Mouse (Mus musculus) E14TG2a.4 (cell line): Measurements from ENCODE around the gene C1qtnf7.

Experiments
- H3K27me3 ChIP-seq: 2 replicates; pipeline ENCODE4 v1.6.1; 2014; ENCODE audit warnings: low read length, control low read depth; ENCODE audit not compliant: insufficient read depth
- H3K36me3 ChIP-seq: 2 replicates; pipeline ENCODE4 v1.6.1; 2014; ENCODE audit warnings: low read length, control low read depth; ENCODE audit not compliant: insufficient read depth
- H3K4me1 ChIP-seq: replicated peaks from 2 replicates; pipeline ENCODE4 v1.6.1; 2014; ENCODE audit warnings: low read depth, low read length, control low read depth
- H3K4me3 ChIP-seq: replicated peaks from 2 replicates; pipeline ENCODE4 v1.5.1; 2014; ENCODE audit warnings: mild to moderate bottlenecking, low read length
- H3K9me3 ChIP-seq: 2 replicates; pipeline ENCODE4 v1.6.1; 2014; ENCODE audit warnings: low read length, control low read depth
- CTCF ChIP-seq: conservative IDR thresholded peaks from 2 replicates; pipeline ENCODE4 v1.5.1; 2014; ENCODE audit warnings: low read length
- NANOG ChIP-seq: IDR thresholded peaks from 2 replicates; pipeline ENCODE4 v1.6.1; 2014; ENCODE audit warnings: borderline replicate concordance, low read length, mixed read lengths
- POU5F1 ChIP-seq: IDR thresholded peaks from 2 replicates; pipeline ENCODE4 v1.6.1; 2014; ENCODE audit warnings: low read length, borderline replicate concordance

C1qtnf7 gene

DNA sequence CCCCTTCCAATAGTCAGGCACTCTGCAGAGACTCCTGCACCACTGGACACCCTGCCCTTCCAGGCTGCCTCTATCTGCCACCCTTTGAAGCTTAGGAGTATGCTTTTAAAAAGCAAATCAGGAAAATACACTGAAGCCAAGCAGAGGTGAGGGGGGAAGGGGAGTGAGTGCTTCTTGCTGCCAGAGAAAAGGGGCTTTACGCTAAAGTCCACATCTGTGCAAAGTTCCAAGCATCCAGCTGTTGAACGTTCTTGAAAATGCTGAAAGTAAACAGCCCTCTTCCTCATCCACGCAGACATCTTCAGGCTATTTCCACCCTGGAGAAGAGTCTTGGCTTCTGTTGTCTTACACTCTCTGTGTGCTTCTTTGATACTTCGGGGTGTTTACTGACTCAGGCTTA, 34.6 kb downstream of the C1qtnf7 start:
- Histone ChIP-seq H3K4me1 (peaks cover 7% of the 10 kb centered on the region; the same call in 1 of the 2 replicates), H3K27me3 (no peaks in the 10 kb centered on the region)
- TF ChIP-seq NANOG (no peak), CTCF (no peak), POU5F1 (no peak)

DNA sequence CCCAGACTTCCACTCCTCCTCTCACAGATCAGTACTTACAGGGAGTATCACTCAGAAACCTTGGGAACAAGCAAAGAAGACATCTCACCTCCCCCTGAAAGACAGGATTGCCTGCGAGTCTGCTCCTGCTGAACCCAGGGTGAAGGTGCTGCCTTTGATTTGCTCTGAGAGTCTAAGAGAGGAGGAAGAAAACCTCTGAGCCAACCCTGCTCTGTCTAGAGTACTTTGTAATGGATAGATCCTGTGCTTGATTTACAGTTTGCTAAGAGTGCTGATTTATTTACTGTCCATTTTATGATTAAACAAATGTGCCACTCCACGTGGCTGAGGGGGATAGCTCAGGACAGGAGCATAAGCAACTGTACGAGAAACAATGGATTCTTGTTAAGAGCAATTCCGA, 35.1 kb downstream of the C1qtnf7 start:
- TF ChIP-seq POU5F1, result no peak
- TF ChIP-seq CTCF, result no peak
- TF ChIP-seq NANOG, result no peak
- Histone ChIP-seq H3K4me1 (peaks cover 10% of the 10 kb centered on the region), H3K4me3 (no peak overlapping the region), H3K9me3 (no peaks in the 10 kb centered on the region), H3K36me3 (no peaks in the 10 kb centered on the region), H3K27me3 (no peaks in the 10 kb centered on the region)

More for the DNA sequence above, 34.6 kb downstream of the C1qtnf7 start:
- no peaks in the 10 kb centered on the region for H3K9me3 ChIP-seq
- no peaks in the 10 kb centered on the region for H3K36me3 ChIP-seq
- H3K4me3 ChIP-seq, result no peak overlapping the region

DNA sequence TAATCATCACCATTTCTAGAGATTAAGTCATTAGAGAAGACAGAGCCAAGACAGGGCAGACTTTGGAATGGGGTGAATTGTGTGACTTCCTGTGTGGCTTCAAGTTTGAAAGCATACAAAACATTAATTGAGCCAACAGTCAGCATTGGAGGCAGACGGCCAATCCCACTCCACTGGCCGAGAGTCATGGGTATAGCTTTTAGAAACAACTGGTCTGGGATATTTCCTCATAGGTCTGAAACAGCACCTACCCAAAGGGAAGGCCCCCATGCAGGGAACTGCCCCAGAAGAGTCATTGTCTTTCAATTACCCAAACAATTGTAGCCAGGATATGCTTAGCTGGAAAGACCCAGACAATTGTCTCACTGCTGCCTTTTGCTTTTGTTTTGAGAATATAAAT, 39.5 kb downstream of the C1qtnf7 start:
- H3K4me1 ChIP-seq, result peaks cover 18% of the 10 kb centered on the region
- no peaks in the 10 kb centered on the region for H3K36me3 ChIP-seq
- no peaks in the 10 kb centered on the region for H3K27me3 ChIP-seq
- TF ChIP-seq CTCF (no peak), NANOG (peak; percentile 27; the same call in 1 of the 2 replicates), POU5F1 (no peak)
- no peak overlapping the region for H3K4me3 ChIP-seq
- no peaks in the 10 kb centered on the region for H3K9me3 ChIP-seq

DNA sequence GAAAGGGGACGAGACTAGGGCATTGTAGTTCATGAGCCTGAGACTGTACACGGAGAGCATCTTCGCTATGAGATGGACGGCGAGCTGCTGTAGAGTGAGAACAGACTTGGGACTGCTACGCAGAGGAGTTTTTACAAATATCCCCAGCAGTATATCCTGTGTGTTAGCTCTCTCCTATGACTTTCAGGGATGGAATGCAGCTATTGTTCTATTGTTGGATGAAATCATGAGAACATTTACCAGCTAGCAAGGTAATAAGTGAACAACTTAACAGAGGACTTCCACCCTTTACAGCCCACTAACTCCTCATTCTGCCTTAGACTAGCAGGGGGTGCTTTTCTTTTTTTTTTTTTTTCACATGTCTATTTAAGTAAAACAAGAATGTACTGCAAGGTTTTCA, 40.1 kb downstream of the C1qtnf7 start:
- no peak for TF ChIP-seq POU5F1
- TF ChIP-seq NANOG, result no peak
- Histone ChIP-seq H3K27me3 (no peaks in the 10 kb centered on the region), H3K4me3 (no peak overlapping the region), H3K4me1 (peaks cover 18% of the 10 kb centered on the region), H3K9me3 (no peaks in the 10 kb centered on the region), H3K36me3 (no peaks in the 10 kb centered on the region)

DNA sequence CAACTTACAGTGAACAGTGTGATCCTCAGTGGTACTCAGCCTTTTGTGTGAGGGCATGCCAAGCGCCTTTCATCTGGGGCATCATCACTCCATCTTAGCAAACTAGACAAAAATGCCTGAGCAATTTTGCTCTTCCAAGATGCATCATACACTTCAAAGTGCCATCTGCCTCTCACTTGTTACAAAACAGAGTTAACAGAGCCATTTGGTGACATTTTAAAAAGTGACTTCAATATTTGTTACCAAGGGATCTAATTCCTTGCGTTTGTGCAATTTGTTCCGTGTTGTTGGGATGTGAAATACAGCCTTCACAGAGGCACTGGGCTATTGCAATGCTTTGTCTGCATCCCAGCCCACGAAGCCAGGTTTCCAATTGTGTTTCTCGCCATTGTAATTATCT, 42.1 kb downstream of the C1qtnf7 start:
- no peaks in the 10 kb centered on the region for H3K36me3 ChIP-seq
- H3K4me1 ChIP-seq, result peaks cover 18% of the 10 kb centered on the region
- TF ChIP-seq CTCF, result no peak
- no peak for TF ChIP-seq POU5F1
- no peak for TF ChIP-seq NANOG

GRCm38 (mm10) chr5:43561639-43562252, 46.4 kb downstream of the C1qtnf7 start:
- H3K4me1 ChIP-seq, result no peaks in the 10 kb centered on the region
- no peaks in the 10 kb centered on the region for H3K9me3 ChIP-seq
- TF ChIP-seq CTCF, result no peak
- no peak for TF ChIP-seq NANOG
- no peak for TF ChIP-seq POU5F1
- H3K4me3 ChIP-seq, result no peak overlapping the region
- H3K36me3 ChIP-seq, result no peaks in the 10 kb centered on the region
- H3K27me3 ChIP-seq, result no peaks in the 10 kb centered on the region

More for the DNA sequence above, 42.1 kb downstream of the C1qtnf7 start:
- no peaks in the 10 kb centered on the region for H3K27me3 ChIP-seq
- H3K9me3 ChIP-seq, result no peaks in the 10 kb centered on the region
- no peak overlapping the region for H3K4me3 ChIP-seq

- H3K4me1 ChIP-seq, result no peaks in the 10 kb centered on the region
- no peak for TF ChIP-seq CTCF
- TF ChIP-seq NANOG, result no peak
- TF ChIP-seq POU5F1, result no peak
- no peaks in the 10 kb centered on the region for H3K27me3 ChIP-seq
- H3K4me3 ChIP-seq, result no peak overlapping the region
- peaks cover 13% of the 10 kb centered on the region for H3K9me3 ChIP-seq
- no peaks in the 10 kb centered on the region for H3K36me3 ChIP-seq
These were observed 54.5 kb downstream of the C1qtnf7 start for GRCm38 (mm10) chr5:43569720-43570359.

- Histone ChIP-seq H3K27me3 (no peaks in the 10 kb centered on the region), H3K36me3 (no peaks in the 10 kb centered on the region)
These were observed 67.5 kb downstream of the C1qtnf7 start for GRCm38 (mm10) chr5:43582876-43583275.

More at GRCm38 (mm10) chr5:43582876-43583275, 67.5 kb downstream of the C1qtnf7 start:
- H3K4me3 ChIP-seq, result no peak overlapping the region
- peaks cover 10% of the 10 kb centered on the region for H3K4me1 ChIP-seq
- peaks cover 12% of the 10 kb centered on the region for H3K9me3 ChIP-seq
- peak; percentile 39 for TF ChIP-seq CTCF
- TF ChIP-seq POU5F1, result no peak
